Mouse (Mus musculus) cerebellum, postnatal 14 days (tissue): ENCODE data around the gene Kif3a.
A peak's percentile ranks its signal among the peaks of the same experiment; 100 is the strongest.
"Not testable (repeated sequence)": the region's sequence is repeated elsewhere in the genome, so short reads cannot be mapped to it uniquely, and the experiment has no call there.

Experiments used
- DNase-seq, 2 experiments: peaks; one replicate each; pipeline ENCODE4 v3.0.0; 2021; ENCODE audit warnings: mixed read lengths in 2 of 2

The Kif3a gene

GRCm38 (mm10) chr11:53546271-53546670 is 20.9 kb upstream of the Kif3a start:
- DNase-seq, result peak; percentile 69 to 77

GRCm38 (mm10) chr11:53547566-53547965 is 19.6 kb upstream of the Kif3a start:
- DNase-seq, result no peak

- DNase-seq, result no peak
Observed at GRCm38 (mm10) chr11:53548036-53548605, 19.1 kb upstream of the Kif3a start.

GRCm38 (mm10) chr11:53550714-53551113 is 16.5 kb upstream of the Kif3a start:
- DNase-seq, result no peak

GRCm38 (mm10) chr11:53551754-53552153 is 15.4 kb upstream of the Kif3a start:
- peak; percentile 79 to 89 for DNase-seq

GRCm38 (mm10) chr11:53556529-53556928 is 10.7 kb upstream of the Kif3a start:
- DNase-seq, result not testable (repeated sequence)

GRCm38 (mm10) chr11:53557992-53558391 is 9.2 kb upstream of the Kif3a start:
- DNase-seq, result not testable (repeated sequence)

- DNase-seq, result not testable (repeated sequence)
Observed at GRCm38 (mm10) chr11:53559980-53560379, 7.2 kb upstream of the Kif3a start.

GRCm38 (mm10) chr11:53561986-53562385 is 5.2 kb upstream of the Kif3a start:
- DNase-seq, result no peak

GRCm38 (mm10) chr11:53566646-53567045 is 533 bp upstream of the Kif3a start:
- no peak for DNase-seq

GRCm38 (mm10) chr11:53580562-53580961 is 13.4 kb downstream of the Kif3a start:
- DNase-seq, result no peak

GRCm38 (mm10) chr11:53583151-53583550 is 16.0 kb downstream of the Kif3a start:
- peak in 1 of 2 experiments; percentile 16 for DNase-seq

- DNase-seq, result peak; percentile 33 to 45
Observed at GRCm38 (mm10) chr11:53584849-53585248, 17.7 kb downstream of the Kif3a start.

GRCm38 (mm10) chr11:53585510-53585909 is 18.3 kb downstream of the Kif3a start:
- no peak for DNase-seq

- no peak for DNase-seq
Observed at GRCm38 (mm10) chr11:53588279-53588678, 21.1 kb downstream of the Kif3a start.

GRCm38 (mm10) chr11:53590368-53590768 is 23.2 kb downstream of the Kif3a start:
- DNase-seq, result peak; percentile 50 to 74

GRCm38 (mm10) chr11:53591116-53591515 is 23.9 kb downstream of the Kif3a start:
- DNase-seq, result no peak

GRCm38 (mm10) chr11:53604983-53605382 is 37.8 kb downstream of the Kif3a start:
- DNase-seq, result no peak

GRCm38 (mm10) chr11:53605609-53606008 is 38.4 kb downstream of the Kif3a start:
- DNase-seq, result no peak

- DNase-seq, result no peak
Observed at GRCm38 (mm10) chr11:53609231-53609630, 42.1 kb downstream of the Kif3a start.

GRCm38 (mm10) chr11:53609672-53610071 is 42.5 kb downstream of the Kif3a start:
- DNase-seq, result no peak

- DNase-seq, result no peak
Observed at GRCm38 (mm10) chr11:53615172-53615571, 48.0 kb downstream of the Kif3a start.

GRCm38 (mm10) chr11:53615575-53615974 is 48.4 kb downstream of the Kif3a start:
- no peak for DNase-seq

GRCm38 (mm10) chr11:53616748-53617558 is 49.8 kb downstream of the Kif3a start:
- no peak for DNase-seq
